Mouse (Mus musculus) hematopoietic multipotent progenitor cell, adult 10-12 weeks (in vitro differentiated cells): ENCODE measurements around the gene Ubr1. TPM values are rescaled to one million over a fixed set of nuclear protein-coding genes. Genes with fewer than 3 reads are reported as not detected.

Experiments
- polyA plus RNA-seq: library from polyadenylated mRNA; stranded (reverse); fragments of >175 nt; gene quantifications from 2 replicates; pipeline ENCODE4 v1.2.3, GENCODE M21; 2012; ENCODE audit warnings: low replicate concordance

Gene Ubr1
- polyA plus RNA-seq: 7.9 and 34.4 TPM in 2 replicates

GRCm38 (mm10) chr2:120970559-120971080 is at the start of gene Ubr1:
Gene Ubr1, minus strand, starts transcription at chr2:120970715.

GRCm38 (mm10) chr2:121007925-121008663 is 37.6 kb upstream of the Ubr1 start, which contains the start of gene Ccndbp1:
Gene Ccndbp1, plus strand, starts transcription at chr2:121008403.

DNA sequence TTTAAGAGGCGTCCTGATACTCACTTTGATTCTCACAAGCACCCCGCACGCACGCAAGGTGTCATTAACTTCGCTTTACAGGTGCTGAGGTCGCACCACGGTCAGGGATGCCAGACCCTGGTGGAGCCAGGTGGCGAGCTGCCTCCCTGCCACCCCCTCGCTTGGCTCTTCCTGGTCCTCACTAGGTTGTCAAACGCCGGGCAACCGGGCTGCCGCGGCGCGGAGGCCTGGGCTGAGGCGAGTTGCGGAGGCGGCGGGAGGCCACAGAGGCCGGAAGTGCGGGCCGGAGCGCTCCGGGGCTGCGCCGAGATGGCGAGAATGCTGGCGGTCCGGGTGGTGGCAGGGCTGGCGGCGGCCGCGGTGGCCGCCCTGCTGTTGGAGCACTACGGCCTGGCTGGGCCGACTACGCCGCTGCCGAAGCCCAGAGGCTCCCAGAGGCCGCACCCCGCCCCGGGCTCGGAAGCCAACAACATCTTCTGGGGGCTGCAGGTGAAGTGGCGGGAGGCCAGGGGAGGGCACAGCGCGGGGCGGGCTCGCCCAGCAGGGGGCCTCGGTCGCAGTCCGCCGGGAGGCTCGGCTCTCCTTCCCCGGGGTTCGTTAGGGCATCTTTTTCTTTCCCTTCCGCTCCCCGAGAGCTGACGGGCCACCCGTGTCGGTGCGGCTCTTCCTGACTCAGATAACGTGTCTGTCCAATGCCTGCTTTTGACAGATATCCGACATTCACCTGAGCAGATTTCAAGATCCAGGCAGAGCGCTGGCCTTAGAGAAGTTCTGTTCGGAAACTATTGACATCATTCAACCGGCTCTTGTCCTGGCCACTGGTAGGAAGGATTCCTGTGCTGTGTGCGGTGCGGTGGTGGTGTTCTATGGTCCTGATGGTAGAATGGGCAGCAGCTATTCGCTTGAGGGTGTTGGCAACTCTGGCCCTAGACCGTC is 6.7 kb upstream of the Ubr1 start, which contains the start of gene Tmem62:
Gene Tmem62, plus strand, starts transcription at position 28 of the 936 bp plus-strand sequence.

DNA sequence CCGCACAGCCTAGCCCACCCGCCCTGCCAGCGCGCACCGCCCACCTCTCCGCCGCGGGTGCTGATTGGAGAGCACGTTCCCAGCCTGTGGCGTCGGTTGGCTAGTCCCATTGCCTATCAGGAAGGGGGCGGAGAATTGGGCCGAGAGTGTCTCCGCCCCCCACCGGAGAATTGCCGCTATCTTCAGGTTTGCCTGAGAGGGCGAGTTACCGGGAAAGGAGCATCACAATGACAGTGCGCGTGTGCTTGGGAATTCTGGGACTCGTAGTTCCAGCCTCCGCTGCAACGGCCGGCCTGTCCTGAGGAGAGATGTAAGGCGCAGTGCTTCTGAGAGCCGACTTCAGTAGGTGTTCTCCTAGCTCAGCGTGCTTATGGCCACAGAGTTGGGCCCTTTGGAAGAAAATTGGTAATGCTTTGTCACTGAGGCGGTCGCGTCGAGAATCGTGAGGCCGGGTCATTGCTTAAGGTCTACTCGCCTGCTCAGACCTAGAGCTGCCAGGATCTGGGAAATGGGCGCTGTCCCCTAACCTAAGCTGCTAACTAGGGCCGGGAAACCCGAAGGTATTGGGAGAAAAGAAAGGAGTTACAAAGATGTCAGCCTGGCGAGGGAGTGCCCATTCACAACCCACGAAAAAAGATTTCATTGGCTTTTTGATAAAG is 120.0 kb downstream of the Ubr1 start, which contains the start of gene Ttbk2:
Gene Ttbk2, minus strand, starts transcription at position 181 of the 659 bp plus-strand sequence.

DNA sequence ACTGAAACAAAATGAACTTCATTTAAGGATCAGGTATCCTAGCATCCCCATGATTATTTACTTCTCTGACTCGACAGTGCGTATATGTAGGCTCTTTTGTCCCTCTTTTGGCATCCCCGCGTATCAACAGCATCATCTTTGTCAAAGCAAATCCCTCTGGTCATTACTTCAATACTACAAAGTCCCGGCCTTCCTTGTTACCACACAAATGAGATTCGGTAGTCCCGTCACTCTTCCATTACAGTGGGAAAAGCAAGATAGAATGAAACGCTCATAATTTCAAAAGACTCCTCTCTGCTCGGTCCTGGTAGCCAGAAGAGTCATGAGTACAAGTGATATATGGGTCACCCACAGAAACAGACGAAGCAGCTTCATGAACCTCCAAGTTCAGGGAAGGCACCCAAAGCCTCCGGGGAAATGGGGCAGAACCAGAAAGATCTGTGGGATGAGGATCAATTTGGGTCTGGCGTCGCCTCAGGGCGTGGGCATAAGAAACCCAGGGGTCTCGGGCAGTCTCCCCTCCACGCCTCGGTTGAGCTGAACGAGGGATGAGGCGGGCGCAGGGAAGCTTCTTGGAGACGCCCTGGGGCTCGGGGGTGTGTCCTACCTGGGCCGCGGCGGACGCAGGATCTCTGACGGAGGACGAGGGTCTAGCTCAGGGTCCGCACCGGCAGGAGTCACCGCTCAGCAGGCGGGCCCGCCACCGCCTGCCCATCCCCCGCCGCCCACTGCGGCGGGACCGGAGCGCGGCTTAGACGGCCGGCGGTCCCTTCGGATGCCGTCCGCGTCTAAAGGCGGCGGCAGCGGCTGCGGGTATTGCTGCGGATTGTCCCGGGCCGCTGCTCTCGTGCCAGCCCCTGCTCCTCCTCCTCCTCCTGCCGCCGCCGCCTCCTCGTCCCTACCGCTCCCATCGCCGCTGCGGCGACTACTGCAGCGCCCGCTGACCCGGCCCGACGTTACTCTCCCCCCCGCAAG is 120.8 kb downstream of the Ubr1 start, which contains the start of gene Cdan1:
Gene Cdan1, minus strand, starts transcription at position 680 of the 975 bp plus-strand sequence.

Other genes starting within 250 kb of the Ubr1 start
- gene Cdan1, start 120.6 kb downstream of the Ubr1 start, polyA plus RNA-seq: 35.8 and 84.4 TPM in 2 replicates
- gene Ttbk2, start 120.1 kb downstream of the Ubr1 start, polyA plus RNA-seq: 5.1 and 11.0 TPM in 2 replicates
- gene Tmem62, start 6.3 kb upstream of the Ubr1 start, polyA plus RNA-seq: 3.5 and 10.4 TPM in 2 replicates
- 7.0 and 34.1 TPM in 2 replicates for gene Ccndbp1, start 37.7 kb upstream of the Ubr1 start, polyA plus RNA-seq
- gene Epb42, start 66.4 kb upstream of the Ubr1 start, polyA plus RNA-seq: 0.72 and 6.7 TPM in 2 replicates
- not detected in 2 replicates for gene Tgm5, start 115.1 kb upstream of the Ubr1 start, polyA plus RNA-seq
- 0.05 TPM in 1 of 2 replicates, not detected in the other for gene Tgm7, start 139.1 kb upstream of the Ubr1 start, polyA plus RNA-seq
- gene Adal, start 169.7 kb upstream of the Ubr1 start, polyA plus RNA-seq: 5.4 and 5.9 TPM in 2 replicates
- gene Lcmt2, start 169.9 kb upstream of the Ubr1 start, polyA plus RNA-seq: 5.9 and 10.2 TPM in 2 replicates
- 6.4 and 20.8 TPM in 2 replicates for gene Tubgcp4, start 199.9 kb upstream of the Ubr1 start, polyA plus RNA-seq
- gene Zscan29, start 200.4 kb upstream of the Ubr1 start, polyA plus RNA-seq: 18.7 and 32.2 TPM in 2 replicates